In the genomic region with DNA sequence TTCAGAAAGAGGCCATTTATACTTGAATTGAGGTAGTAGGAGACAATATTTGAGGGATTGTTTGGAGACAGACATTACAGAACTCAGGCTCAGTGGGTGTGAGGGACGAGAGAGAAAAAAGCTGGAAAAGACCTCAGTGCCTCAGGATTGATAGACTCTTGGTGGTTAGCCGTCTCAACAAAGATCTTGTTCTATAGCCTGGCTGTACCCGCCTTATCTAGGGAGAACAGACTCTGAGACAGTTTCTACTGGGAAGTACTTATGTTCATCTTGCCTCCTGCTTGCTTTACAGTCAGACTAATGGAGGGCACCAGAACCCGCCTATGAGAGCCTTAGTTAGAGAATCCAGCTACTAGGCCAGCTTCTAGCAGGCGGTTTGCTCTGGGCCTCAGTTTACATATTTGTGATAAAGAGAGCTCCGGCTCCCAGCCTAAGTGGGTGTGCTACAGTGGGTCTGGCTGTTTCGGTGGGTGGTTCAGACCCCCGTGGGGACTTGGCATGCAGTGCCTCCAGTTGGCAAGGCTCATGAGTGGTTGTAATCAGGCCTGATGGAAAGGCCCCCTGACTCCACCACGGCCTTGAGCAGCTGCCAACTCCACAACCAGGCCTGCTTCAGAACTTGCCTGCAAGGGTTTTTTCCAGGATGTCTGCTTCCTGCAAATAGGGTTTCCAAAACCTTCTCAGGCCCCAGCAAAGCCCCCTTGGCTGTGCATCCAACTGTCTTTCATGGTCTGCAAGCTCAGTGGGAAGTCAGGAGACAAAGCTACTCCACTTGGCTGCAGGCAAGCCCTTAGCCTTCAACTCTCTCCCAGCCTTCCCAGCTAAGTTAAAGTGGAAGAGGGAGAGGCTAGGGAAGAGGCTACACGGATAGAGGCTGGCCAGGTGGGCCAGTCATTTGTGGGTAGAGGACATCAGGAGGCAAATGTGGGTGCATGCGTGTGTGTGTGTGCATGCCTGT, we compare ENCODE assay signal across 8 mouse cellular contexts.
DNase-seq lines count a peak whose midpoint lies in the region; ATAC-seq and TF ChIP-seq lines count a peak whose summit lies in the region.

No protein-coding gene starts in this region.

- no peaks in the 10 kb centered on the region for H3K36me3 ChIP-seq in spleen, adult 2 months (ENCODE audit: control insufficient read depth, insufficient read depth, low read length)
- no peaks in the 10 kb centered on the region for H3K36me3 ChIP-seq in limb, embryonic 10.5 days
- H3K36me3 ChIP-seq in stomach, embryonic 15.5 days = no peaks in the 10 kb centered on the region

- DNase-seq in heart, adult 11 months = peak; percentile 92
- no peak for DNase-seq in heart, adult 18-20 months
- DNase-seq in spleen, adult 2 months (ENCODE audit: low read depth in 1 of 2, low spot score in 2 of 2) = no peak
- no peak for DNase-seq in spleen, adult 12 weeks (ENCODE audit: low spot score)
- no peak for DNase-seq in limb, embryonic 10.5 days (ENCODE audit: low spot score)
- DNase-seq in embryo, embryonic 10 days (ENCODE audit: low spot score) = no peak
- DNase-seq in right cerebral cortex, adult 18-20 months = no peak

- H3K4me1 ChIP-seq in spleen, adult 2 months (ENCODE audit: control insufficient read depth, insufficient read depth, insufficient read length) = peaks cover 16% of the 10 kb centered on the region
- H3K4me1 ChIP-seq in limb, embryonic 10.5 days = peaks cover 53% of the 10 kb centered on the region
- H3K4me1 ChIP-seq in stomach, embryonic 15.5 days = peaks cover 65% of the 10 kb centered on the region

- no peak overlapping the region for H3K9ac ChIP-seq in stomach, embryonic 15.5 days

- H3K4me3 ChIP-seq in spleen, adult 2 months (ENCODE audit: extremely low read depth, insufficient read depth, insufficient read length) = no peak overlapping the region
- H3K4me3 ChIP-seq in limb, embryonic 10.5 days = no peak overlapping the region
- no peak overlapping the region for H3K4me3 ChIP-seq in stomach, embryonic 15.5 days (replicated peaks)

- no peaks in the 10 kb centered on the region for H3K9me3 ChIP-seq in limb, embryonic 10.5 days (replicated peaks)
- no peaks in the 10 kb centered on the region for H3K9me3 ChIP-seq in stomach, embryonic 15.5 days

- 76% methylated on average over 11 of the region's 11 CpGs for WGBS in spleen, adult 2 months
- 92% methylated on average over 11 of the region's 11 CpGs for WGBS in limb, embryonic 10.5 days
- WGBS in stomach, embryonic 15.5 days = 56% methylated on average over 11 of the region's 11 CpGs

- no peak overlapping the region for H3K4me2 ChIP-seq in stomach, embryonic 15.5 days

- no peak for TF ChIP-seq POLR2A in spleen, adult 2 months (IDR thresholded peaks at IDR 0.05; ENCODE audit: low read depth, low read length)

- peak; percentile 36; the same call in 1 of the 2 replicates for ATAC-seq in stomach, embryonic 15.5 days (ENCODE audit: insufficient read depth, low FRiP score, low read depth)

- no peaks in the 10 kb centered on the region for H3K27me3 ChIP-seq in spleen, adult 2 months (ENCODE audit: control insufficient read depth, insufficient read depth, low read length)
- no peaks in the 10 kb centered on the region for H3K27me3 ChIP-seq in limb, embryonic 10.5 days (ENCODE audit: low read depth, poor library complexity, severe bottlenecking)
- no peaks in the 10 kb centered on the region for H3K27me3 ChIP-seq in stomach, embryonic 15.5 days (replicated peaks)

- peak overlapping the region; percentile 39; the same call in 1 of the 2 replicates for H3K27ac ChIP-seq in spleen, adult 2 months (ENCODE audit: insufficient read depth, low read length)
- H3K27ac ChIP-seq in limb, embryonic 10.5 days = peak overlapping the region; percentile 59; the same call in 1 of the 2 replicates
- peak overlapping the region; percentile 89 for H3K27ac ChIP-seq in stomach, embryonic 15.5 days

- no peak for TF ChIP-seq CTCF in spleen, adult 2 months (IDR thresholded peaks at IDR 0.05; ENCODE audit: extremely low read depth, insufficient read depth, insufficient read length, insufficient replicate concordance)

Comparison
In these comparisons a context has a peak if more than half of its experiments do, and no peak if none do; other contexts are left out.
1. H3K27ac ChIP-seq: peak in every context shown above with its lines; median percentile 89 in stomach, embryonic 15.5 days; 59 in limb, embryonic 10.5 days; 39 in spleen, adult 2 months.